8 mouse cellular contexts compared by ENCODE assay signal in the genomic region with DNA sequence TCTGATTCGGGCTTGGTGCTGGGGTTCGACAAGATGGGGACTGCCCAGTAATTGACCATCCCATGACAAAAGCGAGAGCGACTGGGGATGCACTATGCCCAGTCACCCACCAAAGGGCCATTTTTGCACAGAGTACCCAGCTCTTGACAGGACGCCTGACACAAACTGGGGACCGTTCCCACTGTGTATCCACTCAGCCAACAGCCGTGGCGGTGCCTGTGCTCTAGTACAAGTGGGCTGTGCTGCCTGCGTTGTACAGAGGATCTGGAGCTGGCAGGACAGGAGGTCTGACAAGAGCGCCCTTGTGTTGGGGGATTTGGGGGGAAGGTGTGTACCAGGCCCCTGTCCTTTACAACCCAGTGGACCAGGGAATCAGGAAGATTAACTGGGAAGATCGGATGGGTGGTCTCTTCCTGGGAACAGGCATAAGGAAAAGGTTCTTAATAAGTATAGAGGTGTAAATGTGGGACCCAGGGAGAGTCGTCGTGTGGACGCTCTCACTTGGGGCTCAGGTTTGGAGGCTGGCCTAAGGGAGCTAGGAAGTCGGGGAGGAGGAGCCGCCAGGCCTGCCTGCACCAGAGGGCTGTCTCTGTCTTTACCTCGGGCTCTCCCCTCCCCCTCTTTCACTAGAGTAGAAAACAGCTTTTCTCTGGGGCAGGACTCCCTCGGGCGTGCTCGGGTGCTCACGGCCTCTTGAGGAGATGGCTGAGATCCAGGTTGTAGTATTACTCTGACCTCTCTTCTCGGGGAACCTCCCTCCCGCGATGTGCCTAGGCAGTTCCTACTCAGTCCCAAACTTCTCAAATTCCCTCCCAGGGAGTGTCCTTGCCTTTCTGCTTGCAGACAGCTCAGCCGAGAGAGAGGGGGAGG. TPM values are rescaled to one million over a fixed set of nuclear protein-coding genes. Genes with fewer than 3 reads are reported as not detected.
DNase-seq lines count a peak whose midpoint lies in the region; ATAC-seq and TF ChIP-seq lines count a peak whose summit lies in the region.

No protein-coding gene starts in this region.

- ATAC-seq in forebrain, embryonic 13.5 days: peak; percentile 72
- peak; percentile 47 to 68 for ATAC-seq in hematopoietic stem cell, adult 5-6 weeks (replicated peaks in 1 of 2; ENCODE audit: insufficient read depth in 1 of 2, low FRiP score in 2 of 2, low TSS enrichment in 1 of 2, low read depth in 1 of 2, poor library complexity in 2 of 2, severe bottlenecking in 2 of 2)

- no peaks in the 10 kb centered on the region for H3K36me3 ChIP-seq in forebrain, embryonic 13.5 days (ENCODE audit: poor library complexity, severe bottlenecking)

- peak overlapping the region; percentile 92 for H3K4me3 ChIP-seq in bone marrow macrophage, adult 2 months (ENCODE audit: insufficient read depth, low read length)
- H3K4me3 ChIP-seq in forebrain, embryonic 13.5 days: peak overlapping the region; percentile 59

- peak overlapping the region; percentile 91 for H3K4me2 ChIP-seq in forebrain, embryonic 13.5 days

- H3K9me3 ChIP-seq in forebrain, embryonic 13.5 days (replicated peaks): no peaks in the 10 kb centered on the region

- TF ChIP-seq POLR2A in bone marrow macrophage, adult 2 months (IDR thresholded peaks at IDR 0.05; ENCODE audit: borderline replicate concordance, low read depth, low read length): no peak

- no peak for TF ChIP-seq CTCF in bone marrow macrophage, adult 2 months (IDR thresholded peaks at IDR 0.05; ENCODE audit: low read depth, low read length)

- H3K4me1 ChIP-seq in bone marrow macrophage, adult 2 months (ENCODE audit: control insufficient read depth, insufficient read depth, low read length): peaks cover 11% of the 10 kb centered on the region
- peaks cover 25% of the 10 kb centered on the region for H3K4me1 ChIP-seq in forebrain, embryonic 13.5 days

- H3K27me3 ChIP-seq in forebrain, embryonic 13.5 days: 0 out of 2 replicates have a peak, but pooled peaks cover 5% of the 10 kb centered on the region

- peak overlapping the region; percentile 71 for H3K9ac ChIP-seq in forebrain, embryonic 13.5 days

- DNase-seq in MEL-GATA-1-ER (ENCODE audit: extremely low read depth, low read depth): peak; percentile 57
- peak; percentile 59 to 61 for DNase-seq in layer of hippocampus, postnatal 10 days (ENCODE audit: low spot score in 2 of 2)
- peak; percentile 67 for DNase-seq in lung, postnatal 25 days (ENCODE audit: low spot score)
- DNase-seq in retina, embryonic 14.5 days (ENCODE audit: low spot score): peak; percentile 56
- no peak for DNase-seq in c-Kit-positive CD71-positive TER-119-positive erythroid progenitor cells, embryonic 14.5 days (ENCODE audit: low spot score)

- H3K27ac ChIP-seq in bone marrow macrophage, adult 2 months (ENCODE audit: insufficient read depth, low read depth, low read length): peak overlapping the region; percentile 61
- H3K27ac ChIP-seq in forebrain, embryonic 13.5 days: no peak overlapping the region

- 3% methylated on average over 25 of the region's 25 CpGs for WGBS in forebrain, embryonic 13.5 days

RNA-seq across cellular contexts. Expression of gene Crygn, which starts 6.3 kb away (rescaled TPM):
- polyA plus RNA-seq in bone marrow macrophage, adult 2 months (2012; ENCODE audit: insufficient read depth, insufficient read length, missing spikeins): not detected in 2 replicates
- not detected in 2 replicates for polyA plus RNA-seq in forebrain, embryonic 13.5 days (2015; fragmentation: Nextera tagmentation; extraction: Ambion mirVana)
- total RNA-seq in hematopoietic stem cell, adult 5-6 weeks (2017): 22.8 TPM in 1 of 2 replicates, not detected in the other
- total RNA-seq in layer of hippocampus, postnatal 10 days (2021): 1 to 10 TPM; 1.5 to 1.8 TPM

RNA-seq across cellular contexts. Expression of gene Wdr86, which starts 21.0 kb away (rescaled TPM):
- polyA plus RNA-seq in bone marrow macrophage, adult 2 months (2012; ENCODE audit: insufficient read depth, insufficient read length, missing spikeins): not detected in 2 replicates
- 2.6 and 3.0 TPM in 2 replicates for polyA plus RNA-seq in forebrain, embryonic 13.5 days (2015; fragmentation: Nextera tagmentation; extraction: Ambion mirVana)
- 0.30 and 1.5 TPM in 2 replicates for total RNA-seq in hematopoietic stem cell, adult 5-6 weeks (2017)
- total RNA-seq in layer of hippocampus, postnatal 10 days (2021): 1 to 10 TPM; 1.5 to 2.4 TPM
